Mouse (Mus musculus) heart, postnatal 0 days (tissue): ENCODE results near the gene Dph3. TPM values are rescaled to one million over a fixed set of nuclear protein-coding genes. Genes with fewer than 3 reads are reported as not detected.
"Not testable (repeated sequence)": the region's sequence is repeated elsewhere in the genome, so short reads cannot be mapped to it uniquely, and the experiment has no call there.

ENCODE experiments used
- ATAC-seq: fragments of 200-750 bp; cut with Nextera tagmentation; 2 replicates; pipeline ENCODE4 v1.8.0; 2017; ENCODE audit warnings: low read depth, moderate number of reproducible peaks, moderate library complexity; ENCODE audit not compliant: insufficient read depth
- DNase-seq: peaks from one replicate; pipeline ENCODE4 v3.0.0-alpha.2; 2016; ENCODE audit warnings: low spot score
- H3K27ac ChIP-seq: fragments of 300-500 bp; sonication (generic); 2 replicates; pipeline ENCODE4 v1.5.1; 2014; ENCODE audit warnings: low read depth, mild to moderate bottlenecking
- H3K27me3 ChIP-seq: fragments of 300-500 bp; sonication (generic); 2 replicates; pipeline ENCODE4 v1.6.1; 2014; ENCODE audit warnings: low read length, mixed read lengths; ENCODE audit not compliant: control insufficient read depth, insufficient read depth
- H3K36me3 ChIP-seq: fragments of 300-500 bp; sonication (generic); replicated peaks from 2 replicates; pipeline ENCODE4 v1.6.1; 2014; ENCODE audit warnings: low read length, mixed read lengths; ENCODE audit not compliant: control insufficient read depth, insufficient read depth
- H3K4me1 ChIP-seq: fragments of 300-500 bp; sonication (generic); 2 replicates; pipeline ENCODE4 v1.6.1; 2014; ENCODE audit warnings: antibody characterized with exemption; ENCODE audit not compliant: control insufficient read depth, insufficient read depth
- H3K4me2 ChIP-seq: fragments of 300-500 bp; sonication (generic); 2 replicates; pipeline ENCODE4 v1.6.1; 2014; ENCODE audit warnings: low read depth, mild to moderate bottlenecking, low read length, moderate library complexity
- H3K4me3 ChIP-seq: fragments of 300-500 bp; sonication (generic); 2 replicates; pipeline ENCODE4 v1.5.1; 2014; ENCODE audit warnings: low read depth, low read length
- H3K9ac ChIP-seq: fragments of 300-500 bp; sonication (generic); replicated peaks from 2 replicates; pipeline ENCODE4 v1.6.1; 2014; ENCODE audit warnings: low read depth, low read length, mixed read lengths
- H3K9me3 ChIP-seq: fragments of 300-500 bp; sonication (generic); replicated peaks from 2 replicates; pipeline ENCODE4 v1.6.1; 2016; ENCODE audit warnings: low read length; ENCODE audit not compliant: control insufficient read depth
- CTCF ChIP-seq: IDR thresholded peaks from 2 replicates; pipeline ENCODE4 v1.5.1; 2016; ENCODE audit warnings: antibody characterized with exemption, control low read depth, low read depth
- EP300 ChIP-seq: IDR thresholded peaks from 2 replicates; pipeline ENCODE4 v1.6.1; 2016; ENCODE audit warnings: antibody characterized with exemption, low read depth
- WGBS: fragments of 180-500 bp; shearing (Covaris S2); extraction: QIAGEN DNeasy Blood & Tissue Kit; methylation state at CpG from one replicate; pipeline ENCODE4 v1.1.7; 2014; 5-methylcytosine and 5-hydroxymethylcytosine counted together
- polyA plus RNA-seq: library from polyadenylated mRNA; unstranded; fragments of >200 nt; fragmentation: Nextera tagmentation; extraction: Ambion mirVana; gene quantifications from 2 replicates; pipeline ENCODE4 v1.2.1, GENCODE M21; 2015
- total RNA-seq: library from RNA; depleted of rRNA; stranded (reverse); fragments of >200 nt; gene quantifications from 2 replicates; pipeline ENCODE4 v1.2.3, GENCODE M21; 2014; ENCODE audit warnings: low replicate concordance; rRNA removed

The Dph3 gene
- total RNA-seq (35.0 and 54.1 TPM in 2 replicates), polyA plus RNA-seq (102 and 103 TPM in 2 replicates)

- peak within 1 kb of the TSS; percentile 71 for H3K4me3 ChIP-seq
- ATAC-seq (peak; percentile 95), DNase-seq (peak; percentile 97)
- H3K36me3 ChIP-seq, result peaks cover 25% of the 10 kb centered on the region
- peak within 1 kb of the TSS; percentile 92 for H3K27ac ChIP-seq
- peaks cover 11% of the 10 kb centered on the region for H3K4me1 ChIP-seq
- H3K4me2 ChIP-seq, result peak within 1 kb of the TSS; percentile 81
- TF ChIP-seq EP300 (peak; percentile 54; the same call in 1 of the 2 replicates), CTCF (peak; percentile 49)
- H3K27me3 ChIP-seq, result no peaks in the 10 kb centered on the region
- H3K9me3 ChIP-seq, result no peaks in the 10 kb centered on the region
- WGBS, result under 1% methylated on average over 43 of the region's 43 CpGs
- peak within 1 kb of the TSS; percentile 69 for H3K9ac ChIP-seq
Observed at GRCm38 (mm10) chr14:32085486-32086201, at the start of gene Dph3. TSS of gene Dph3 (minus strand) at chr14:32085729.

- H3K4me2 ChIP-seq, result no peak overlapping the region
- WGBS, result 3% methylated on average over 2 of the region's 2 CpGs
Observed at GRCm38 (mm10) chr14:32134293-32134692, 48.8 kb upstream of the Dph3 start.

GRCm38 (mm10) chr14:32131836-32132235 lies 46.3 kb upstream of the Dph3 start:
- Histone ChIP-seq H3K4me2 (no peak overlapping the region), H3K9me3 (no peaks in the 10 kb centered on the region), H3K4me1 (no peaks in the 10 kb centered on the region), H3K4me3 (no peak overlapping the region), H3K27ac (no peak overlapping the region), H3K27me3 (no peaks in the 10 kb centered on the region), H3K36me3 (no peaks in the 10 kb centered on the region), H3K9ac (no peak overlapping the region)
- no peak for TF ChIP-seq CTCF
- no peak for TF ChIP-seq EP300
- 23% methylated on average over 4 of the region's 4 CpGs for WGBS
- no peak for ATAC-seq
- no peak for DNase-seq

More at GRCm38 (mm10) chr14:32134293-32134692, 48.8 kb upstream of the Dph3 start:
- H3K4me1 ChIP-seq, result no peaks in the 10 kb centered on the region
- H3K27me3 ChIP-seq, result no peaks in the 10 kb centered on the region
- no peak overlapping the region for H3K4me3 ChIP-seq
- no peaks in the 10 kb centered on the region for H3K9me3 ChIP-seq
- ATAC-seq (no peak), DNase-seq (no peak)
- H3K36me3 ChIP-seq, result no peaks in the 10 kb centered on the region
- no peak overlapping the region for H3K9ac ChIP-seq
- no peak overlapping the region for H3K27ac ChIP-seq
- no peak for TF ChIP-seq CTCF
- TF ChIP-seq EP300, result no peak

GRCm38 (mm10) chr14:32128409-32128808 lies 42.9 kb upstream of the Dph3 start:
- Histone ChIP-seq H3K27me3 (no peaks in the 10 kb centered on the region), H3K9me3 (no peaks in the 10 kb centered on the region), H3K36me3 (no peaks in the 10 kb centered on the region), H3K4me2 (no peak overlapping the region), H3K27ac (no peak overlapping the region), H3K9ac (no peak overlapping the region), H3K4me3 (no peak overlapping the region), H3K4me1 (no peaks in the 10 kb centered on the region)
- DNase-seq (no peak), ATAC-seq (no peak)
- no peak for TF ChIP-seq CTCF
- TF ChIP-seq EP300, result no peak
- WGBS, result 65% methylated on average over 5 of the region's 5 CpGs

GRCm38 (mm10) chr14:32125256-32125655 lies 39.7 kb upstream of the Dph3 start:
- not testable (repeated sequence) for H3K9me3 ChIP-seq

GRCm38 (mm10) chr14:32124261-32124660 lies 38.7 kb upstream of the Dph3 start:
- DNase-seq (no peak), ATAC-seq (no peak)
- H3K4me3 ChIP-seq, result no peak overlapping the region
- no peaks in the 10 kb centered on the region for H3K36me3 ChIP-seq
- no peak overlapping the region for H3K9ac ChIP-seq
- no peak overlapping the region for H3K27ac ChIP-seq
- no peaks in the 10 kb centered on the region for H3K9me3 ChIP-seq
- TF ChIP-seq CTCF (no peak), EP300 (no peak)
- H3K4me1 ChIP-seq, result no peaks in the 10 kb centered on the region
- H3K4me2 ChIP-seq, result no peak overlapping the region
- no peaks in the 10 kb centered on the region for H3K27me3 ChIP-seq
- 82% methylated on average over 3 of the region's 3 CpGs for WGBS

More at GRCm38 (mm10) chr14:32125256-32125655, 39.7 kb upstream of the Dph3 start:
- H3K36me3 ChIP-seq, H3K4me2 ChIP-seq, H3K9ac ChIP-seq, H3K4me1 ChIP-seq, ATAC-seq, DNase-seq, H3K27ac ChIP-seq, H3K4me3 ChIP-seq, H3K27me3 ChIP-seq: not testable (repeated sequence)
- WGBS, result 80% methylated on average over 5 of the region's 5 CpGs
